33 mouse cellular contexts compared by ENCODE assay signal in genomic region chr12:111950486-111950885, GRCm38 (mm10). TPM values are rescaled to one million over a fixed set of nuclear protein-coding genes. Genes with fewer than 3 reads are reported as not detected.
DNase-seq lines count a peak whose midpoint lies in the region; ATAC-seq and TF ChIP-seq lines count a peak whose summit lies in the region.
"Had no signal": no experiment of that assay in that cellular context is flagged by ENCODE, and none has a peak within 500 bp of the region (broad histone marks: within the 10 kb centered on the region; RNA-seq: fewer than 3 reads in every experiment).

No protein-coding gene starts in this region.

- no peaks in the 10 kb centered on the region for H3K36me3 ChIP-seq in heart, embryonic 10.5 days
- H3K36me3 ChIP-seq in liver, adult 2 months (ENCODE audit: control insufficient read depth, insufficient read depth, low read length): no peaks in the 10 kb centered on the region
- no peaks in the 10 kb centered on the region for H3K36me3 ChIP-seq in liver, embryonic 11.5 days (ENCODE audit: control insufficient read depth, insufficient read depth, low read length)
- no peaks in the 10 kb centered on the region for H3K36me3 ChIP-seq in lung, postnatal 0 days (ENCODE audit: insufficient read depth, low read length)
- no peaks in the 10 kb centered on the region for H3K36me3 ChIP-seq in myocyte (ENCODE audit: control insufficient read depth, insufficient read depth)
- H3K36me3 ChIP-seq: embryonic facial prominence, embryonic 12.5 days; embryonic facial prominence, embryonic 15.5 days; heart, embryonic 12.5 days; heart, embryonic 15.5 days had no signal

- no peak overlapping the region for H3K9ac ChIP-seq in liver, adult 2 months (ENCODE audit: low read depth, low read length)
- no peak overlapping the region for H3K9ac ChIP-seq in liver, embryonic 11.5 days (ENCODE audit: low read depth, low read length)
- no peak overlapping the region for H3K9ac ChIP-seq in lung, postnatal 0 days (replicated peaks; ENCODE audit: low read depth)
- H3K9ac ChIP-seq: embryonic facial prominence, embryonic 12.5 days; embryonic facial prominence, embryonic 15.5 days; forebrain, postnatal 0 days; heart, embryonic 12.5 days; heart, embryonic 15.5 days; hindbrain, embryonic 14.5 days had no signal

- H3K9me3 ChIP-seq in heart, embryonic 10.5 days: no peaks in the 10 kb centered on the region
- no peaks in the 10 kb centered on the region for H3K9me3 ChIP-seq in liver, embryonic 11.5 days (ENCODE audit: control insufficient read depth, low read length)
- H3K9me3 ChIP-seq in lung, postnatal 0 days (ENCODE audit: low read length): no peaks in the 10 kb centered on the region
- H3K9me3 ChIP-seq: embryonic facial prominence, embryonic 12.5 days; embryonic facial prominence, embryonic 15.5 days; G1E; heart, embryonic 12.5 days; heart, embryonic 15.5 days had no signal

- intact Hi-C loops in heart, postnatal 25 days (cut with DNase I): no loop called here

- no peak overlapping the region for H3K4me2 ChIP-seq in liver, embryonic 11.5 days
- no peak overlapping the region for H3K4me2 ChIP-seq in lung, postnatal 0 days (replicated peaks; ENCODE audit: low read depth, low read length)
- H3K4me2 ChIP-seq in myocyte (ENCODE audit: low read depth): peak overlapping the region; percentile 27
- H3K4me2 ChIP-seq: embryonic facial prominence, embryonic 12.5 days; embryonic facial prominence, embryonic 15.5 days; heart, embryonic 12.5 days; heart, embryonic 15.5 days; hindbrain, embryonic 14.5 days had no signal

- no peaks in the 10 kb centered on the region for H3K79me2 ChIP-seq in liver, adult 2 months (ENCODE audit: control insufficient read depth, insufficient read depth, low read length)
- H3K79me2 ChIP-seq in myocyte (ENCODE audit: control insufficient read depth, insufficient read depth): no peaks in the 10 kb centered on the region

- no peak for ATAC-seq in liver, embryonic 11.5 days (replicated peaks; ENCODE audit: low FRiP score)
- no peak for ATAC-seq in lung, postnatal 0 days
- ATAC-seq: forebrain, embryonic 14.5 days; forebrain, postnatal 0 days; hindbrain, postnatal 0 days; Patski had no signal

- TF ChIP-seq POLR2A in liver, adult 2 months (IDR thresholded peaks at IDR 0.05; ENCODE audit: extremely low read depth, insufficient read depth, low read length): no peak
- no peak for TF ChIP-seq POLR2A in myocyte (IDR thresholded peaks at IDR 0.05; ENCODE audit: insufficient read length, low read depth)

- H3K27ac ChIP-seq in heart, embryonic 10.5 days: 0 out of 2 replicates have a peak overlapping the region, but pooled peaks have one; percentile 42
- no peak overlapping the region for H3K27ac ChIP-seq in liver, adult 2 months (replicated peaks; ENCODE audit: insufficient read depth, low read depth, low read length)
- H3K27ac ChIP-seq in liver, embryonic 11.5 days (ENCODE audit: low read depth, low read length): no peak overlapping the region
- no peak overlapping the region for H3K27ac ChIP-seq in lung, postnatal 0 days (ENCODE audit: low read length)
- H3K27ac ChIP-seq: embryonic facial prominence, embryonic 12.5 days; embryonic facial prominence, embryonic 15.5 days; gastrocnemius, adult 2 months; heart, embryonic 15.5 days; hindbrain, embryonic 14.5 days; hindbrain, postnatal 0 days had no signal

- no peak for DNase-seq in heart, embryonic 10.5 days (ENCODE audit: low spot score)
- no peak for DNase-seq in heart, postnatal 25 days (ENCODE audit: low spot score)
- peak; percentile 75 for DNase-seq in liver, adult 2 months (ENCODE audit: extremely low read depth, low read depth, low spot score)
- no peak for DNase-seq in liver, embryonic 11.5 days (ENCODE audit: low spot score)
- peak; percentile 44 for DNase-seq in lung, postnatal 0 days (ENCODE audit: low spot score)
- no peak for DNase-seq in lung, postnatal 10 days
- DNase-seq: adrenal gland, postnatal 14 days; B cell, adult 2 months; cerebellum, adult 11 months; cerebellum, adult 8-10 months; cerebellum, postnatal 10 days; forebrain, postnatal 0 days; gastrocnemius, adult 2 months; gastrocnemius, postnatal 14 days; heart, adult 11 months; heart, postnatal 10 days; heart, postnatal 4 days had no signal

- no peak for TF ChIP-seq CTCF in liver, adult 2 months (IDR thresholded peaks at IDR 0.05; ENCODE audit: low read depth, low read length)
- no peak for TF ChIP-seq CTCF in lung, postnatal 0 days (IDR thresholded peaks at IDR 0.05)

- no peak for TF ChIP-seq EP300 in lung, postnatal 0 days (IDR thresholded peaks at IDR 0.05)

- no peak overlapping the region for H3ac ChIP-seq in myocyte (ENCODE audit: control insufficient read depth, insufficient read length)

- H3K27me3 ChIP-seq in heart, embryonic 10.5 days (ENCODE audit: insufficient read depth, poor library complexity, severe bottlenecking): no peaks in the 10 kb centered on the region
- no peaks in the 10 kb centered on the region for H3K27me3 ChIP-seq in liver, adult 2 months (ENCODE audit: control insufficient read depth, insufficient read depth, low read length)
- no peaks in the 10 kb centered on the region for H3K27me3 ChIP-seq in liver, embryonic 11.5 days (replicated peaks; ENCODE audit: control insufficient read depth, insufficient read depth, low read length)
- no peaks in the 10 kb centered on the region for H3K27me3 ChIP-seq in lung, postnatal 0 days (replicated peaks; ENCODE audit: insufficient read depth, low read length)
- H3K27me3 ChIP-seq in myocyte (ENCODE audit: control insufficient read depth, insufficient read depth, insufficient read length): no peaks in the 10 kb centered on the region
- H3K27me3 ChIP-seq: CH12.LX; embryonic facial prominence, embryonic 12.5 days; embryonic facial prominence, embryonic 15.5 days; heart, embryonic 12.5 days; heart, embryonic 15.5 days; Patski had no signal

- H3K4me1 ChIP-seq in heart, embryonic 10.5 days: peaks cover 22% of the 10 kb centered on the region
- H3K4me1 ChIP-seq in liver, adult 2 months (ENCODE audit: control insufficient read depth, insufficient read depth, low read length): peaks cover 16% of the 10 kb centered on the region
- H3K4me1 ChIP-seq in liver, embryonic 11.5 days (replicated peaks; ENCODE audit: control insufficient read depth, insufficient read depth, low read length): peaks cover 19% of the 10 kb centered on the region
- H3K4me1 ChIP-seq in lung, postnatal 0 days (ENCODE audit: insufficient read depth, low read depth, low read length): peaks cover 5% of the 10 kb centered on the region; the same call in 1 of the 2 replicates

- no peak overlapping the region for H3K4me3 ChIP-seq in heart, embryonic 10.5 days
- H3K4me3 ChIP-seq in liver, adult 2 months (ENCODE audit: insufficient read depth, low read depth, low read length): no peak overlapping the region
- H3K4me3 ChIP-seq in liver, embryonic 11.5 days (ENCODE audit: low read depth, low read length): no peak overlapping the region
- no peak overlapping the region for H3K4me3 ChIP-seq in lung, postnatal 0 days (ENCODE audit: low read depth, low read length)
- no peak overlapping the region for H3K4me3 ChIP-seq in myocyte
- H3K4me3 ChIP-seq: embryonic facial prominence, embryonic 12.5 days; embryonic facial prominence, embryonic 15.5 days; gastrocnemius, adult 2 months; heart, embryonic 12.5 days; heart, embryonic 15.5 days had no signal

- 73% methylated on average over 5 of the region's 5 CpGs for WGBS in heart, embryonic 10.5 days
- 23% methylated on average over 5 of the region's 5 CpGs for WGBS in liver, adult 2 months
- WGBS in liver, embryonic 11.5 days: 68% methylated on average over 5 of the region's 5 CpGs
- WGBS in lung, postnatal 0 days: 36% methylated on average over 5 of the region's 5 CpGs

TF ChIP-seq in myocyte, 11 proteins besides CTCF, POLR2A, EP300 and RAD21 (continues in another document):
- no peak for TF ChIP-seq MYOG (IDR thresholded peaks at IDR 0.05; ENCODE audit: control insufficient read depth in 1 of 3, insufficient read depth in 1 of 3, insufficient read length in 2 of 3, low read depth in 2 of 3)
- no peak for TF ChIP-seq USF1 (IDR thresholded peaks at IDR 0.05; ENCODE audit: low read depth)
- TF ChIP-seq CEBPB (IDR thresholded peaks at IDR 0.05; ENCODE audit: insufficient read depth, poor library complexity, severe bottlenecking): no peak

RNA-seq across cellular contexts. Expression of gene Atp5mpl, which starts 16.3 kb away (rescaled TPM):
- 847 and 1,150 TPM in 2 replicates for polyA plus RNA-seq in heart, embryonic 10.5 days (2016; fragmentation: Nextera tagmentation; extraction: Ambion mirVana)
- 1,000 to 10,000 TPM; 1,393 to 1,435 TPM for total RNA-seq in heart, postnatal 25 days (2021)
- total RNA-seq in liver, adult 2 months (2014; rRNA removed): 336 and 444 TPM in 2 replicates
- 23.8 and 26.3 TPM in 2 replicates for polyA plus RNA-seq in liver, adult 2 months (2012; rRNA removed)
- polyA plus RNA-seq in liver, embryonic 11.5 days (2014; fragmentation: Nextera tagmentation; extraction: Ambion mirVana): 702 and 735 TPM in 2 replicates
- 400 and 463 TPM in 2 replicates for polyA plus RNA-seq in lung, postnatal 0 days (2015; fragmentation: Nextera tagmentation; extraction: Ambion mirVana)
- 645 TPM for polyA plus RNA-seq in myocyte (2012; fragmentation: generic; extraction: Trizol)

RNA-seq across cellular contexts. Expression of gene Tdrd9, which starts 20.9 kb away (rescaled TPM):
- polyA plus RNA-seq in heart, embryonic 10.5 days (2016; fragmentation: Nextera tagmentation; extraction: Ambion mirVana): 0.28 and 0.54 TPM in 2 replicates
- total RNA-seq in heart, postnatal 25 days (2021): under 1 TPM; 0.08 to 0.13 TPM
- not detected in 2 replicates for total RNA-seq in liver, adult 2 months (2014; rRNA removed)
- polyA plus RNA-seq in liver, adult 2 months (2012; rRNA removed): not detected in 2 replicates
- polyA plus RNA-seq in liver, embryonic 11.5 days (2014; fragmentation: Nextera tagmentation; extraction: Ambion mirVana): 0.06 and 0.40 TPM in 2 replicates
- polyA plus RNA-seq in lung, postnatal 0 days (2015; fragmentation: Nextera tagmentation; extraction: Ambion mirVana): 0.02 and 0.05 TPM in 2 replicates
- 1.7 TPM for polyA plus RNA-seq in myocyte (2012; fragmentation: generic; extraction: Trizol)
- total RNA-seq: adrenal gland, postnatal 14 days; CH12.LX had no signal
- polyA plus RNA-seq: G1E had no signal

RNA-seq across cellular contexts. Expression of gene Rd3l, which starts 30.6 kb away (rescaled TPM):
- 0.26 and 0.42 TPM in 2 replicates for polyA plus RNA-seq in heart, embryonic 10.5 days (2016; fragmentation: Nextera tagmentation; extraction: Ambion mirVana)
- under 1 TPM in 1 of 2 experiments, not detected in 1; 0.84 TPM for total RNA-seq in heart, postnatal 25 days (2021)
- not detected in 2 replicates for total RNA-seq in liver, adult 2 months (2014; rRNA removed)
- not detected in 2 replicates for polyA plus RNA-seq in liver, adult 2 months (2012; rRNA removed)
- polyA plus RNA-seq in liver, embryonic 11.5 days (2014; fragmentation: Nextera tagmentation; extraction: Ambion mirVana): not detected in 2 replicates
- not detected in 2 replicates for polyA plus RNA-seq in lung, postnatal 0 days (2015; fragmentation: Nextera tagmentation; extraction: Ambion mirVana)
- polyA plus RNA-seq in myocyte (2012; fragmentation: generic; extraction: Trizol): not detected
- total RNA-seq: adrenal gland, adult 18-20 months; adrenal gland, postnatal 14 days; adrenal gland, postnatal 4 days; CH12.LX; gastrocnemius, adult 2 months; gastrocnemius, postnatal 14 days; gastrocnemius, postnatal 4 days had no signal
- polyA plus RNA-seq: embryonic facial prominence, embryonic 12.5 days; embryonic facial prominence, embryonic 15.5 days; forebrain, embryonic 11.5 days; forebrain, embryonic 14.5 days; G1E; hindbrain, embryonic 11.5 days; hindbrain, embryonic 14.5 days; hindbrain, postnatal 0 days; Patski had no signal

RNA-seq across cellular contexts. Expression of gene Ppp1r13b, which starts 42.6 kb away (rescaled TPM):
- polyA plus RNA-seq in heart, embryonic 10.5 days (2016; fragmentation: Nextera tagmentation; extraction: Ambion mirVana): 13.6 and 16.8 TPM in 2 replicates
- total RNA-seq in heart, postnatal 25 days (2021): 10 to 100 TPM; 17.4 to 19.1 TPM
- total RNA-seq in liver, adult 2 months (2014; rRNA removed): 2.9 and 4.2 TPM in 2 replicates
- 4.5 and 5.4 TPM in 2 replicates for polyA plus RNA-seq in liver, adult 2 months (2012; rRNA removed)
- polyA plus RNA-seq in liver, embryonic 11.5 days (2014; fragmentation: Nextera tagmentation; extraction: Ambion mirVana): 10.8 TPM in 2 replicates
- polyA plus RNA-seq in lung, postnatal 0 days (2015; fragmentation: Nextera tagmentation; extraction: Ambion mirVana): 21.8 and 22.7 TPM in 2 replicates
- polyA plus RNA-seq in myocyte (2012; fragmentation: generic; extraction: Trizol): 7.4 TPM

Comparison
In these comparisons a context has a peak if more than half of its experiments do, and no peak if none do; other contexts are left out.
1. DNase-seq: peak in liver, adult 2 months (single experiment) and lung, postnatal 0 days (single experiment); none in heart, embryonic 10.5 days (single experiment), heart, postnatal 25 days (single experiment), liver, embryonic 11.5 days (single experiment) and lung, postnatal 10 days (single experiment).
2. RNA of gene Atp5mpl, which starts 16.3 kb away (polyA plus RNA-seq): 847 to 1,150 TPM in heart, embryonic 10.5 days, 702 to 735 TPM in liver, embryonic 11.5 days, 645 TPM in myocyte (single experiment) and 400 to 463 TPM in lung, postnatal 0 days; 23.8 to 26.3 TPM in liver, adult 2 months; every median in the first group is over 10 times any median in the second.